Mouse (Mus musculus): ENCODE measurements around the gene Gga3.

Gga3 gene

GRCm38 (mm10) chr11:115555717-115556116 is 48.1 kb downstream of the Gga3 start:
- DNase-seq: no peak

GRCm38 (mm10) chr11:115552783-115553182 is 51.1 kb downstream of the Gga3 start:
- DNase-seq: no peak

GRCm38 (mm10) chr11:115543571-115543970 is 60.3 kb downstream of the Gga3 start:
- no peak for DNase-seq

GRCm38 (mm10) chr11:115538045-115538444 is 65.8 kb downstream of the Gga3 start:
- peak; percentile 17 for DNase-seq

- DNase-seq: peak; percentile 46
Measured at GRCm38 (mm10) chr11:115536856-115537568, 66.8 kb downstream of the Gga3 start.

GRCm38 (mm10) chr11:115536038-115536681 is 67.7 kb downstream of the Gga3 start, which contains the start of gene Sumo2:
Gene Sumo2, minus strand, starts transcription at chr11:115536276.
- peak; percentile 100 for DNase-seq

- DNase-seq: peak; percentile 80
Measured at GRCm38 (mm10) chr11:115535401-115536037, 68.3 kb downstream of the Gga3 start.

- peak; percentile 23 for DNase-seq
Measured at GRCm38 (mm10) chr11:115534759-115535371, 69.0 kb downstream of the Gga3 start.

All from thymus, postnatal 25 days (tissue).